Mouse (Mus musculus): ENCODE data around the gene Henmt1. TPM values are rescaled to one million over a fixed set of nuclear protein-coding genes. Genes with fewer than 3 reads are reported as not detected.

The Henmt1 gene
- polyA plus RNA-seq, 1 experiment: 0.15 TPM

- no peak for TF ChIP-seq MYOD1 (IDR thresholded peaks at IDR 0.05; ENCODE audit: control insufficient read depth, insufficient read length, low read depth)
- no peak for TF ChIP-seq CEBPB (IDR thresholded peaks at IDR 0.05; ENCODE audit: low read depth)
- no peak for TF ChIP-seq FOSL1 (IDR thresholded peaks at IDR 0.05; ENCODE audit: insufficient read depth, low read length, poor library complexity, severe bottlenecking)
- no peak for TF ChIP-seq CTCF (IDR thresholded peaks at IDR 0.05; ENCODE audit: control insufficient read depth, insufficient read depth, insufficient read length)
- Histone ChIP-seq H3K4me3 (ENCODE audit: insufficient read depth, poor library complexity, severe bottlenecking) (no peak overlapping the region), H3K79me2 (ENCODE audit: control insufficient read depth, insufficient read depth) (peaks cover 13% of the 10 kb centered on the region), H3K27me3 (ENCODE audit: control insufficient read depth, insufficient read depth, insufficient read length) (no peaks in the 10 kb centered on the region), H3ac (ENCODE audit: control insufficient read depth, insufficient read length, low read depth) (no peak overlapping the region), H3K36me3 (ENCODE audit: control insufficient read depth, insufficient read depth) (peaks cover 54% of the 10 kb centered on the region), H3K79me3 (ENCODE audit: low read depth) (peaks cover 3% of the 10 kb centered on the region)
These were observed 39.0 kb upstream of the Henmt1 start for GRCm38 (mm10) chr3:108900681-108901080.

GRCm38 (mm10) chr3:108902038-108902437 is 37.6 kb upstream of the Henmt1 start:
- H3K36me3 ChIP-seq (ENCODE audit: control insufficient read depth, insufficient read depth): peaks cover 68% of the 10 kb centered on the region

DNA sequence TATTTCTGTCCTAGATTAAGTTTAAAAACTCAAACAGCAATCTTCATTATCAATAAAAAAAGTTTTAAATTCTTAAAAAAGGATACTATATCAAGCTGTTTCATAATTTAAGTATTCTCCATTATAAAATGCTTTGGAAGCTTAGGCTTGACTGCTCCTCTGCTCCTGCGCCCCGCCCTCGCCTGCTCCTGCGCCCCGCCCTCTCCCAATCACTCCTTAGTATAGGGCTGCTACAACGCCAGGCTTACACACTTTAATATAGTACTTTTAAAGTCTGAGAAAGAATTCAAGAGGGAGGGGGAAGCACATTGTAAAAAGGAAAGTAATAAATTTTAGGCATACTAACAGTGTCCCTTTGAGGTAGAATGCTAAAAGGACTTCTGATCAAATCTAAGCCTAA is 36.7 kb upstream of the Henmt1 start:
- Histone ChIP-seq H3K79me2 (ENCODE audit: control insufficient read depth, insufficient read depth) (peaks cover 35% of the 10 kb centered on the region), H3ac (ENCODE audit: control insufficient read depth, insufficient read length, low read depth) (no peak overlapping the region), H3K79me3 (ENCODE audit: low read depth) (peaks cover 17% of the 10 kb centered on the region), H3K27me3 (ENCODE audit: control insufficient read depth, insufficient read depth, insufficient read length) (no peaks in the 10 kb centered on the region), H3K36me3 (ENCODE audit: control insufficient read depth, insufficient read depth) (peaks cover 77% of the 10 kb centered on the region), H3K4me3 (ENCODE audit: insufficient read depth, poor library complexity, severe bottlenecking) (no peak overlapping the region)
- TF ChIP-seq CTCF (IDR thresholded peaks at IDR 0.05; ENCODE audit: control insufficient read depth, insufficient read depth, insufficient read length) (no peak), MAX (IDR thresholded peaks at IDR 0.05) (no peak), MYOD1 (IDR thresholded peaks at IDR 0.05; ENCODE audit: control insufficient read depth, insufficient read length, low read depth) (no peak), CEBPB (IDR thresholded peaks at IDR 0.05; ENCODE audit: low read depth) (no peak), MYOG (IDR thresholded peaks at IDR 0.05; ENCODE audit: control insufficient read depth, extremely low read depth, insufficient read length) (no peak), USF1 (IDR thresholded peaks at IDR 0.05; ENCODE audit: low read depth) (no peak), FOSL1 (IDR thresholded peaks at IDR 0.05; ENCODE audit: insufficient read depth, low read length, poor library complexity, severe bottlenecking) (no peak)

More at GRCm38 (mm10) chr3:108902038-108902437, 37.6 kb upstream of the Henmt1 start:
- no peaks in the 10 kb centered on the region for H3K27me3 ChIP-seq (ENCODE audit: control insufficient read depth, insufficient read depth, insufficient read length)
- no peak overlapping the region for H3K4me3 ChIP-seq (ENCODE audit: insufficient read depth, poor library complexity, severe bottlenecking)
- H3K79me3 ChIP-seq (ENCODE audit: low read depth): peaks cover 9% of the 10 kb centered on the region
- no peak overlapping the region for H3ac ChIP-seq (ENCODE audit: control insufficient read depth, insufficient read length, low read depth)
- peaks cover 26% of the 10 kb centered on the region for H3K79me2 ChIP-seq (ENCODE audit: control insufficient read depth, insufficient read depth)
- TF ChIP-seq MYOG (IDR thresholded peaks at IDR 0.05; ENCODE audit: control insufficient read depth, extremely low read depth, insufficient read length): no peak
- TF ChIP-seq CTCF (IDR thresholded peaks at IDR 0.05; ENCODE audit: control insufficient read depth, insufficient read depth, insufficient read length): no peak
- TF ChIP-seq MAX (IDR thresholded peaks at IDR 0.05): no peak
- no peak for TF ChIP-seq MYOD1 (IDR thresholded peaks at IDR 0.05; ENCODE audit: control insufficient read depth, insufficient read length, low read depth)
- no peak for TF ChIP-seq FOSL1 (IDR thresholded peaks at IDR 0.05; ENCODE audit: insufficient read depth, low read length, poor library complexity, severe bottlenecking)
- no peak for TF ChIP-seq CEBPB (IDR thresholded peaks at IDR 0.05; ENCODE audit: low read depth)
- no peak for TF ChIP-seq USF1 (IDR thresholded peaks at IDR 0.05; ENCODE audit: low read depth)

- no peaks in the 10 kb centered on the region for H3K27me3 ChIP-seq (ENCODE audit: control insufficient read depth, insufficient read depth, insufficient read length)
- H3K79me2 ChIP-seq (ENCODE audit: control insufficient read depth, insufficient read depth): peaks cover 70% of the 10 kb centered on the region
- peak overlapping the region; percentile 97 for H3K4me3 ChIP-seq (ENCODE audit: insufficient read depth, poor library complexity, severe bottlenecking)
- no peak for TF ChIP-seq CTCF (IDR thresholded peaks at IDR 0.05; ENCODE audit: control insufficient read depth, insufficient read depth, insufficient read length)
- no peak for TF ChIP-seq MYOG (IDR thresholded peaks at IDR 0.05; ENCODE audit: control insufficient read depth, extremely low read depth, insufficient read length)
- no peak for TF ChIP-seq USF1 (IDR thresholded peaks at IDR 0.05; ENCODE audit: low read depth)
- TF ChIP-seq CEBPB (IDR thresholded peaks at IDR 0.05; ENCODE audit: low read depth): peak; percentile 25
- TF ChIP-seq FOSL1 (IDR thresholded peaks at IDR 0.05; ENCODE audit: insufficient read depth, low read length, poor library complexity, severe bottlenecking): no peak
- peaks cover 51% of the 10 kb centered on the region for H3K79me3 ChIP-seq (ENCODE audit: low read depth)
- H3ac ChIP-seq (ENCODE audit: control insufficient read depth, insufficient read length, low read depth): peak overlapping the region; percentile 90
- H3K36me3 ChIP-seq (ENCODE audit: control insufficient read depth, insufficient read depth): peaks cover 46% of the 10 kb centered on the region
These were observed 29.2 kb upstream of the Henmt1 start for GRCm38 (mm10) chr3:108910303-108911080.

- Histone ChIP-seq H3K79me3 (ENCODE audit: low read depth) (peaks cover 45% of the 10 kb centered on the region), H3K36me3 (ENCODE audit: control insufficient read depth, insufficient read depth) (peaks cover 40% of the 10 kb centered on the region), H3K4me3 (ENCODE audit: insufficient read depth, poor library complexity, severe bottlenecking) (peak overlapping the region; percentile 97), H3K27me3 (ENCODE audit: control insufficient read depth, insufficient read depth, insufficient read length) (no peaks in the 10 kb centered on the region), H3K79me2 (ENCODE audit: control insufficient read depth, insufficient read depth) (peaks cover 64% of the 10 kb centered on the region), H3ac (ENCODE audit: control insufficient read depth, insufficient read length, low read depth) (peak overlapping the region; percentile 90)
- TF ChIP-seq CTCF (IDR thresholded peaks at IDR 0.05; ENCODE audit: control insufficient read depth, insufficient read depth, insufficient read length): peak; percentile 43
- no peak for TF ChIP-seq MYOG (IDR thresholded peaks at IDR 0.05; ENCODE audit: control insufficient read depth, extremely low read depth, insufficient read length)
- no peak for TF ChIP-seq MYOD1 (IDR thresholded peaks at IDR 0.05; ENCODE audit: control insufficient read depth, insufficient read length, low read depth)
- TF ChIP-seq CEBPB (IDR thresholded peaks at IDR 0.05; ENCODE audit: low read depth): no peak
- no peak for TF ChIP-seq FOSL1 (IDR thresholded peaks at IDR 0.05; ENCODE audit: insufficient read depth, low read length, poor library complexity, severe bottlenecking)
- no peak for TF ChIP-seq MAX (IDR thresholded peaks at IDR 0.05)
- no peak for TF ChIP-seq USF1 (IDR thresholded peaks at IDR 0.05; ENCODE audit: low read depth)
These were observed 28.6 kb upstream of the Henmt1 start for GRCm38 (mm10) chr3:108911081-108911547.

Measured in C2C12 (cell line).